Mouse (Mus musculus) heart, adult 2 months (tissue): ENCODE results near the gene Yif1a. TPM values are rescaled to one million over a fixed set of nuclear protein-coding genes. Genes with fewer than 3 reads are reported as not detected.

ENCODE experiments used
- DNase-seq, 2 experiments: peaks; one replicate each; pipeline ENCODE4 v3.0.0; 2021
- H3K27ac ChIP-seq: fragments of 200-600 bp; 2 replicates; pipeline ENCODE4 v1.8.1; 2022
- H3K27me3 ChIP-seq: fragments of 200-500 bp; 2 replicates; pipeline ENCODE4 v1.6.1; 2012; ENCODE audit warnings: mild to moderate bottlenecking, low read length, inconsistent platforms, mixed read lengths; ENCODE audit not compliant: control insufficient read depth, insufficient read depth
- H3K36me3 ChIP-seq: fragments of 200-500 bp; 2 replicates; pipeline ENCODE4 v1.6.1; 2012; ENCODE audit warnings: low read length, inconsistent platforms; ENCODE audit not compliant: control insufficient read depth, insufficient read depth
- H3K4me1 ChIP-seq: fragments of 200-500 bp; 2 replicates; pipeline ENCODE4 v1.6.1; 2011; ENCODE audit warnings: low read length; ENCODE audit not compliant: control insufficient read depth, insufficient read depth
- H3K4me3 ChIP-seq: fragments of 200-600 bp; 2 replicates; pipeline ENCODE4 v1.8.1; 2022
- H3K79me2 ChIP-seq: fragments of 200-500 bp; replicated peaks from 2 replicates; pipeline ENCODE4 v1.6.1; 2012; ENCODE audit warnings: mild to moderate bottlenecking, inconsistent platforms, low read length, moderate library complexity, mixed read lengths; ENCODE audit not compliant: control insufficient read depth, insufficient read depth
- H3K9ac ChIP-seq: fragments of 200-500 bp; 2 replicates; pipeline ENCODE4 v1.6.1; 2012; ENCODE audit warnings: low read depth, mild to moderate bottlenecking, control low read depth, inconsistent platforms, low read length, mixed read lengths
- CTCF ChIP-seq: fragments of 200-600 bp; IDR thresholded peaks from 2 replicates; pipeline ENCODE4 v1.8.1; 2022; ENCODE audit warnings: antibody characterized with exemption, mild to moderate bottlenecking, moderate library complexity
- EP300 ChIP-seq: fragments of 200-500 bp; IDR thresholded peaks from 2 replicates; pipeline ENCODE4 v1.6.1; 2011; ENCODE audit warnings: low read depth, low read length, control low read depth; ENCODE audit not compliant: insufficient read depth
- POLR2A ChIP-seq: fragments of 200-500 bp; IDR thresholded peaks from 2 replicates; pipeline ENCODE4 v1.6.1; 2011; ENCODE audit warnings: mild to moderate bottlenecking, low read depth, low read length, control low read depth; ENCODE audit not compliant: insufficient read depth
- WGBS: fragments of 180-500 bp; shearing (Covaris S2); methylation state at CpG from one replicate; pipeline ENCODE4 v1.1.7; 2018; 5-methylcytosine and 5-hydroxymethylcytosine counted together
- intact Hi-C: fragments of 180-260 bp; cut with DNase I; formaldehyde crosslinking; loops from one replicate; pipeline ENCODE4 v1.15.1; 2025
- polyA plus RNA-seq: library from polyadenylated mRNA; depleted of rRNA; stranded (reverse); fragments of >200 nt; gene quantifications from 2 replicates; pipeline ENCODE4 v1.2.3, GENCODE M21; 2012
- total RNA-seq, 2 experiments: library from RNA; stranded (reverse); gene quantifications; 2 replicates each; pipeline ENCODE4 v1.2.3; 2021

The Yif1a gene
- total and polyA plus RNA-seq, 3 experiments: 90.8 to 242 (median 108) TPM

- Histone ChIP-seq H3K4me1 (peaks cover 6% of the 10 kb centered on the region), H3K9ac (no peak overlapping the region), H3K36me3 (no peaks in the 10 kb centered on the region), H3K27ac (no peak overlapping the region), H3K4me3 (no peak overlapping the region), H3K79me2 (no peaks in the 10 kb centered on the region), H3K27me3 (no peaks in the 10 kb centered on the region)
- intact Hi-C loops: no loop called here
- WGBS: 14% methylated on average over 5 of the region's 5 CpGs
- TF ChIP-seq POLR2A (no peak), CTCF (peak; percentile 60)
- no peak for DNase-seq
Observed at GRCm38 (mm10) chr19:5108271-5108575, 19.9 kb downstream of the Yif1a start.

DNA sequence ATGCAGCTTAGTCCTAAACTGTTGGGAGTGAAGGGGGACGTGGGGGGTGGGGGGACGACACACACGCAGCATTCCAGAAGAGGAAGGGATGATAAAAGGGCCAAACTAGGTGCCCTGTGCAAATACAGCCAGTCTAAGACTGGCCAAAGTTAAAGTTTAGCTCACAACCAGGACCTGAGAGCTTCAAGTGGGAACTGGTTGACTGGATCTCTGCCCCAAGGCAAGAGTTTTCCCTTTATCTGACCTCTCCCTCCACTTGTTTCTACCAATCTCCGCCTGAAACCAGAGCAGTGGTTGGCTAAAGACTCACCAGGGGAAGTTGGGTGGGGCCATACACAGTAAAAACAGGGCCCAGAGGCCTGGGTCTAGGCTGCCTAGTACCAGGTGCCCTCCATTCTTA is 20.4 kb downstream of the Yif1a start:
- TF ChIP-seq CTCF (no peak), EP300 (no peak), POLR2A (no peak)
- intact Hi-C loops: no loop called here
- 51% methylated on average over 4 of the region's 4 CpGs for WGBS
- Histone ChIP-seq H3K27ac (no peak overlapping the region), H3K4me3 (no peak overlapping the region), H3K79me2 (no peaks in the 10 kb centered on the region), H3K9ac (no peak overlapping the region), H3K4me1 (peaks cover 6% of the 10 kb centered on the region), H3K36me3 (no peaks in the 10 kb centered on the region), H3K27me3 (no peaks in the 10 kb centered on the region)
- DNase-seq: no peak

DNA sequence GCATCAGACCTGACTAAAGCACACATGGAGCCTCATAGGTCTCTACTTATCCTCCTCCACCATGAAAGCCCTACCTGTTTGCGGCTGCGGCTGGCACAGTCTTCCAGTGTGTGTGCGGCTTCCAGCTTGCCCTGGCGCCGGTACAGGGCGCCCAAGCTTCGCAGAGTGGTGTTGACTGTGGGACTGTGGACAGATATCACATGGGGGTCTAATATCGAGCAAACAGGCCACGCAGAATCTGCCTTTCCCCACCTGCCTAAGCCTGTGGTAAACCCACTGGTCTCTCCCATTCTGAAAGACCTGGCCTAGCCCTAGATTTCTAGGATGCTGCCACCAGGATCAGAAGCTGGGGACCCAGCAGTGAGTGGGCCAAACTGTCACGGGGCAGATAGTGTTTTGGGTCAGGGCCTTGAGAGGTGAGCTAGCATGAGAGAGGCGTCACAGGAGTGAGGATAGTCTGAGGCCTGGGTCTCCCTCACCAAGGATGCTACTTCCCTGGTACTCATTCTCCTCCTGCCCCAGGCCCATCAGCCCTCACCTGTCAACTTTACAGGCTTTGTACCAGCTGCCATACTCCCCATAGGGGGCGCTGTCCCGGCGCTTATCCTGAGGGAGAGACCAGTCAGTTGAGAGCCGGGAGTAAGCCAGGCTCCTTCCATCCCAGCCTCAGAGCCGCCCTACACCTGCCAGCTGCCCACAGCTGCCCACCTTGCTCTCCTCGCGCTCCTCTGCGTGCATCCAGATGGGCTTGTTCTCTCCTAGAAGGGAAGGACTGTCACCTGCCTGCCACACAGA is 21.5 kb downstream of the Yif1a start:
- no peaks in the 10 kb centered on the region for H3K27me3 ChIP-seq
- intact Hi-C loops: no loop called here
- no peaks in the 10 kb centered on the region for H3K79me2 ChIP-seq
- peaks cover 6% of the 10 kb centered on the region for H3K4me1 ChIP-seq
- DNase-seq: no peak
- H3K4me3 ChIP-seq: no peak overlapping the region
- no peak for TF ChIP-seq EP300
- TF ChIP-seq POLR2A: no peak
- TF ChIP-seq CTCF: peak; percentile 52
- H3K36me3 ChIP-seq: no peaks in the 10 kb centered on the region
- H3K27ac ChIP-seq: no peak overlapping the region
- WGBS: 81% methylated on average over 19 of the region's 19 CpGs
- H3K9ac ChIP-seq: no peak overlapping the region

- no peaks in the 10 kb centered on the region for H3K4me1 ChIP-seq
- no peak for DNase-seq
- 93% methylated on average over 7 of the region's 7 CpGs for WGBS
- H3K27me3 ChIP-seq: no peaks in the 10 kb centered on the region
- H3K79me2 ChIP-seq: no peaks in the 10 kb centered on the region
- H3K9ac ChIP-seq: no peak overlapping the region
- H3K27ac ChIP-seq: no peak overlapping the region
- no peak overlapping the region for H3K4me3 ChIP-seq
- TF ChIP-seq EP300 (no peak), CTCF (no peak), POLR2A (no peak)
- H3K36me3 ChIP-seq: no peaks in the 10 kb centered on the region
- intact Hi-C loops: no loop called here
Observed at GRCm38 (mm10) chr19:5113783-5114182, 25.4 kb downstream of the Yif1a start.

GRCm38 (mm10) chr19:5117494-5118383 is 29.4 kb downstream of the Yif1a start:
- WGBS: under 1% methylated on average over 75 of the region's 83 CpGs
- peak overlapping the region; percentile 77 for H3K27ac ChIP-seq

More at GRCm38 (mm10) chr19:5117494-5118383, 29.4 kb downstream of the Yif1a start:
- Histone ChIP-seq H3K79me2 (no peaks in the 10 kb centered on the region), H3K36me3 (no peaks in the 10 kb centered on the region), H3K4me1 (no peaks in the 10 kb centered on the region), H3K9ac (peak overlapping the region; percentile 72), H3K27me3 (no peaks in the 10 kb centered on the region), H3K4me3 (peak overlapping the region; percentile 88)
- DNase-seq: peak; percentile 91 to 92
- intact Hi-C loops: loop anchor here (2.0 kb wide), 1 partner anchor 21 kb away; no protein-coding TSS in a partner anchor
- TF ChIP-seq POLR2A (no peak), EP300 (0 out of 2 replicates have a peak, but pooled peaks have one; percentile 20), CTCF (peak; percentile 97; the same call in 1 of the 2 replicates)
